Mouse (Mus musculus) heart, adult 2 months (tissue): ENCODE measurements around the gene Myh3.

Source experiments
- CTCF ChIP-seq: fragments of 200-600 bp; IDR thresholded peaks from 2 replicates; pipeline ENCODE4 v1.8.1; 2022; ENCODE audit warnings: antibody characterized with exemption, mild to moderate bottlenecking, moderate library complexity
- POLR2A ChIP-seq: fragments of 200-500 bp; IDR thresholded peaks from 2 replicates; pipeline ENCODE4 v1.6.1; 2011; ENCODE audit warnings: mild to moderate bottlenecking, low read depth, low read length, control low read depth; ENCODE audit not compliant: insufficient read depth

DNA sequence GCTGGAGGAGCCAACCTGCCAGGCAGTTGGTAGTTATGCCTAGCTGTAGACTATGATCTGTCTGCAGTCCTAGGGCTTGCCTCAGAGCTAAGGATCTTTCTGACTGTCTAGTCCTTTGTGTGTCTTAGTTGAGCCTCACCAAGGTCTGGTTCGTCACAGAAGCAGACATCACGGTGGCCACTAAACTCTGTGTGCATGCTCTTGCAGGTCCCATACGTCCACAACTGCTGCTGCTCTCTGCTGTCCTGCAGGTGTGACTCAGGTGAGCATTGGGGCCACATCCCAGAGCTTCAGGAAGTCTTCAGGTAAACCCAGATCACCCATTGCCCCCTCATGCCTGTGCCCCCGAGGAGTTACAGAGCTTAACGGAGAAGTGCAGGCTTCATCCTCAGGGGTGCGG is 788 bp downstream of the Myh3 start:
- TF ChIP-seq POLR2A (no peak), CTCF (no peak)
